Mouse (Mus musculus) small intestine, adult 2 months (tissue): ENCODE data around the gene Ctbp2. TPM values are rescaled to one million over a fixed set of nuclear protein-coding genes. Genes with fewer than 3 reads are reported as not detected.

Source experiments
- H3K27ac ChIP-seq: fragments of 200-500 bp; 2 replicates; pipeline ENCODE4 v1.5.1; 2012; ENCODE audit warnings: low read depth, low read length, control low read depth, inconsistent platforms; ENCODE audit not compliant: insufficient read depth
- H3K27me3 ChIP-seq: fragments of 200-500 bp; 2 replicates; pipeline ENCODE4 v1.6.1; 2012; ENCODE audit warnings: mild to moderate bottlenecking, moderate library complexity, low read length, inconsistent platforms; ENCODE audit not compliant: control insufficient read depth, insufficient read depth
- H3K36me3 ChIP-seq: fragments of 200-500 bp; 2 replicates; pipeline ENCODE4 v1.6.1; 2012; ENCODE audit warnings: mild to moderate bottlenecking, low read length, control low read depth, inconsistent platforms; ENCODE audit not compliant: control insufficient read depth, insufficient read depth
- H3K4me1 ChIP-seq: fragments of 200-500 bp; 2 replicates; pipeline ENCODE4 v1.6.1; 2012; ENCODE audit warnings: low read length, inconsistent platforms, mixed read lengths; ENCODE audit not compliant: control insufficient read depth, insufficient read depth, insufficient read length
- H3K4me3 ChIP-seq: fragments of 200-500 bp; 2 replicates; pipeline ENCODE4 v1.5.1; 2012; ENCODE audit warnings: low read depth, mild to moderate bottlenecking, control low read depth, inconsistent platforms, low read length, moderate library complexity
- CTCF ChIP-seq: fragments of 200-500 bp; IDR thresholded peaks from 2 replicates; pipeline ENCODE4 v1.5.1; 2012; ENCODE audit warnings: low read depth, mild to moderate bottlenecking, control low read depth, inconsistent platforms, low read length, moderate library complexity, mixed read lengths; ENCODE audit not compliant: insufficient replicate concordance, insufficient read length; ENCODE audit errors: extremely low read depth
- POLR2A ChIP-seq: fragments of 200-500 bp; IDR thresholded peaks from 2 replicates; pipeline ENCODE4 v1.6.1; 2012; ENCODE audit warnings: low read depth, mild to moderate bottlenecking, control low read depth, inconsistent platforms, low read length, moderate library complexity
- WGBS: fragments of 180-500 bp; shearing (Covaris S2); methylation state at CpG from one replicate; pipeline ENCODE4 v1.1.7; 2018; 5-methylcytosine and 5-hydroxymethylcytosine counted together
- polyA plus RNA-seq: library from polyadenylated mRNA; depleted of rRNA; stranded (reverse); fragments of >200 nt; gene quantifications from 2 replicates; pipeline ENCODE4 v1.2.3, GENCODE M21; 2012

Ctbp2 gene
- polyA plus RNA-seq, 1 experiment: 33.8 TPM

GRCm38 (mm10) chr7:133161362-133162080 is 37.4 kb upstream of the Ctbp2 start:
- WGBS: 76% methylated on average over 7 of the region's 7 CpGs
- Histone ChIP-seq H3K4me3 (no peak overlapping the region), H3K27me3 (no peaks in the 10 kb centered on the region), H3K4me1 (peaks cover 8% of the 10 kb centered on the region; the same call in 1 of the 2 replicates), H3K36me3 (no peaks in the 10 kb centered on the region), H3K27ac (no peak overlapping the region)
- TF ChIP-seq CTCF (no peak), POLR2A (no peak)

DNA sequence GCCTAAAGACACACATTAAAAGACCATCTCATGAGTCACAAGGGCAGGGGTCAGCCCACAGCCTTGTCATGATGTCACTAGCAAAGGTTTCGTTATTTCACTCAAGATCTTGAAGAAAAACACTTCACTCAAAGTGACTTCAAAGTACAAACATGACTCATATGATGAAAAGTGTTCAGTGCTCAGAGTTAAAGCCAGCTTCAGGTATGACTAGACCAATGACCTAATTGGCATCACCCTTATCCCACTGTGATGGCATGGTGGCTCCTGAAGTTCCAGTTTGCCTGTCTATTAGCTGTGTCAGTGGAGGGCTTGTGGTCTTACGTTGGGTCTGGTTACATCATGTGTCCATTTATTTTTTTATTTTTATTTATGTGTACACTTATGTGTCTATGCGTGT is 35.4 kb upstream of the Ctbp2 start:
- TF ChIP-seq POLR2A (no peak), CTCF (no peak)
- H3K27me3 ChIP-seq: no peaks in the 10 kb centered on the region
- no peak overlapping the region for H3K4me3 ChIP-seq
- H3K36me3 ChIP-seq: no peaks in the 10 kb centered on the region
- WGBS: 88% methylated on average over 3 of the region's 3 CpGs
- no peak overlapping the region for H3K27ac ChIP-seq
- peaks cover 3% of the 10 kb centered on the region; the same call in 1 of the 2 replicates for H3K4me1 ChIP-seq

GRCm38 (mm10) chr7:133155621-133156020 is 31.5 kb upstream of the Ctbp2 start:
- H3K4me1 ChIP-seq: no peaks in the 10 kb centered on the region
- H3K4me3 ChIP-seq: no peak overlapping the region
- no peaks in the 10 kb centered on the region for H3K27me3 ChIP-seq
- no peaks in the 10 kb centered on the region for H3K36me3 ChIP-seq
- TF ChIP-seq CTCF: no peak
- no peak for TF ChIP-seq POLR2A
- H3K27ac ChIP-seq: no peak overlapping the region
- 90% methylated on average over 12 of the region's 12 CpGs for WGBS

- no peak overlapping the region for H3K27ac ChIP-seq
- WGBS: 92% methylated on average over 6 of the region's 6 CpGs
- no peaks in the 10 kb centered on the region for H3K27me3 ChIP-seq
- H3K36me3 ChIP-seq: no peaks in the 10 kb centered on the region
- TF ChIP-seq POLR2A: no peak
- TF ChIP-seq CTCF: no peak
- no peaks in the 10 kb centered on the region for H3K4me1 ChIP-seq
- no peak overlapping the region for H3K4me3 ChIP-seq
These were observed 30.7 kb upstream of the Ctbp2 start for GRCm38 (mm10) chr7:133154846-133155245.

DNA sequence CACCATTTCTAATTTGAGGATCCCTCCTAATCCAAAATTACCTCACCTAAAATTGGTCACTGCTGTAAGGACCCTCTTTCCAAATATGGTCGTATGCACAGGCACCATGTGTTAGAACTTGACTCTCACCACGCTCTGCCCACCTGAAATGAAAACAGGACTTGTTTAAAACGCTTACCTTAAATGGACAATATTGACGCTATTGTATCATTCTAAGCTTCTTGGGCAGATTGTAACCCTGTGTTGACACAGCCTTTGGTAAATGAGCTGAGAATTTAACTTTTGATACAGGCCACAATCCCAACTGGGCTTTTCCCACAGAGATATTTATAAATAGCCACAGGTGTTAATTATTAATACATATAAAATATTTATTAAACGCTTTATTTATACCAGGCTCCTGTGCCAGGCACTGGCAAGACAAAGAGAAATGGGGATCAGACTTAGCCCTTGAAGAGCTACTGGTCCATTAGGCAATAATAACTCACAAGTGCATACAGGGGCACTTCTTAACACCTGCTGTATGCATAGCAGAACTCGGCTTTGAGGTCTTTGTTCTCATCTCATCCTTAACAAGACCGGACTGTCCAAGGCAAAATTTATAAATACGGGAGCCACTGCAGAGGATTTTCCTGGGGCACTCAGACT is 15.7 kb upstream of the Ctbp2 start:
- Histone ChIP-seq H3K4me3 (no peak overlapping the region), H3K27me3 (no peaks in the 10 kb centered on the region), H3K27ac (no peak overlapping the region), H3K36me3 (no peaks in the 10 kb centered on the region), H3K4me1 (no peaks in the 10 kb centered on the region)
- 54% methylated on average over 8 of the region's 8 CpGs for WGBS
- TF ChIP-seq CTCF: no peak
- no peak for TF ChIP-seq POLR2A

GRCm38 (mm10) chr7:133133552-133133951 is 9.4 kb upstream of the Ctbp2 start:
- Histone ChIP-seq H3K4me3 (no peak overlapping the region), H3K27me3 (no peaks in the 10 kb centered on the region), H3K4me1 (no peaks in the 10 kb centered on the region), H3K27ac (no peak overlapping the region), H3K36me3 (no peaks in the 10 kb centered on the region)
- TF ChIP-seq CTCF (peak; percentile 49; the same call in 1 of the 2 replicates), POLR2A (no peak)
- WGBS: 85% methylated on average over 5 of the region's 5 CpGs

- Histone ChIP-seq H3K4me1 (no peaks in the 10 kb centered on the region), H3K27ac (no peak overlapping the region), H3K4me3 (no peak overlapping the region), H3K36me3 (no peaks in the 10 kb centered on the region), H3K27me3 (no peaks in the 10 kb centered on the region)
- TF ChIP-seq POLR2A (no peak), CTCF (no peak)
- WGBS: 97% methylated on average over 5 of the region's 5 CpGs
These were observed 8.5 kb upstream of the Ctbp2 start for GRCm38 (mm10) chr7:133132702-133133101.
